18 mouse cellular contexts compared by ENCODE assay signal in genomic region chr11:25042763-25043162, GRCm38 (mm10).
"Had no signal": no experiment of that assay in that cellular context is flagged by ENCODE, and none has a peak within 500 bp of the region (broad histone marks: within the 10 kb centered on the region; RNA-seq: fewer than 3 reads in every experiment).

No protein-coding gene starts in this region.

- H3K27me3 ChIP-seq: midbrain, embryonic 12.5 days; midbrain, embryonic 15.5 days; neural tube, embryonic 13.5 days; neural tube, embryonic 15.5 days had no signal

- H3K36me3 ChIP-seq: midbrain, embryonic 10.5 days; midbrain, embryonic 12.5 days; midbrain, embryonic 15.5 days; neural tube, embryonic 13.5 days; neural tube, embryonic 15.5 days had no signal

- H3K9me3 ChIP-seq: midbrain, embryonic 10.5 days; midbrain, embryonic 12.5 days; midbrain, embryonic 15.5 days; neural tube, embryonic 13.5 days; neural tube, embryonic 15.5 days had no signal

- H3K4me2 ChIP-seq: lung, embryonic 14.5 days; midbrain, embryonic 12.5 days; midbrain, embryonic 15.5 days; neural tube, embryonic 13.5 days; neural tube, embryonic 15.5 days had no signal

- H3K4me1 ChIP-seq: neural tube, embryonic 13.5 days; neural tube, embryonic 15.5 days had no signal

- DNase-seq: lung, adult 18-20 months; lung, embryonic 14.5 days; lung, postnatal 10 days; lung, postnatal 4 days; retina, postnatal 1 day; right cerebral cortex, adult 18-20 months; right cerebral cortex, postnatal 25 days; right cerebral cortex, postnatal 4 days; spleen, adult 18-20 months; thymus, adult 18-20 months; thymus, postnatal 14 days; thymus, postnatal 36 days had no signal

- H3K27ac ChIP-seq: midbrain, embryonic 10.5 days; midbrain, embryonic 12.5 days; midbrain, embryonic 15.5 days; neural tube, embryonic 13.5 days; neural tube, embryonic 15.5 days had no signal

- H3K4me3 ChIP-seq: midbrain, embryonic 10.5 days; midbrain, embryonic 12.5 days; midbrain, embryonic 15.5 days; myocyte; neural tube, embryonic 13.5 days; neural tube, embryonic 15.5 days had no signal

- H3K9ac ChIP-seq: lung, embryonic 14.5 days; midbrain, embryonic 12.5 days; midbrain, embryonic 15.5 days; neural tube, embryonic 13.5 days; neural tube, embryonic 15.5 days had no signal
